Mouse (Mus musculus) bone marrow macrophage, adult 2 months (primary cell): ENCODE measurements around the gene Iqcg.

ENCODE experiments used
- CTCF ChIP-seq: IDR thresholded peaks from 2 replicates; pipeline ENCODE4 v1.5.1; 2012; ENCODE audit warnings: low read depth, mild to moderate bottlenecking, low read length, moderate library complexity
- POLR2A ChIP-seq: IDR thresholded peaks from 2 replicates; pipeline ENCODE4 v1.6.1; 2012; ENCODE audit warnings: mild to moderate bottlenecking, low read depth, low read length, borderline replicate concordance

- no peak for TF ChIP-seq CTCF
- no peak for TF ChIP-seq POLR2A
Measured at GRCm38 (mm10) chr16:32980227-32980626, 75.8 kb downstream of the Iqcg start.
